Mouse (Mus musculus): ENCODE data around the gene Ildr2. TPM values are rescaled to one million over a fixed set of nuclear protein-coding genes. Genes with fewer than 3 reads are reported as not detected.

Gene Ildr2
- polyA plus RNA-seq (2015; fragmentation: Nextera tagmentation; extraction: Ambion mirVana) = 4.1 and 4.9 TPM in 2 replicates

- H3K4me3 ChIP-seq = peak within 1 kb of the TSS; percentile 72
- ATAC-seq (ENCODE audit: low FRiP score, low read depth) = peak; percentile 82
- peak within 1 kb of the TSS; percentile 83 for H3K4me2 ChIP-seq
- H3K4me1 ChIP-seq (replicated peaks) = peaks cover 26% of the 10 kb centered on the region
- no peaks in the 10 kb centered on the region for H3K36me3 ChIP-seq
- 0 out of 2 replicates have a peak, but pooled peaks cover 3% of the 10 kb centered on the region for H3K27me3 ChIP-seq
- H3K9me3 ChIP-seq = no peaks in the 10 kb centered on the region
- under 1% methylated on average over 71 of the region's 72 CpGs for WGBS
- H3K9ac ChIP-seq = peak within 1 kb of the TSS; percentile 80
- H3K27ac ChIP-seq (replicated peaks) = peak within 1 kb of the TSS; percentile 74; the same call in 1 of the 2 replicates
These were observed at the start of gene Ildr2 for GRCm38 (mm10) chr1:166253898-166254894. TSS of gene Ildr2 (plus strand) at chr1:166254139.

- Histone ChIP-seq H3K27ac (replicated peaks) (no peak overlapping the region), H3K9me3 (no peaks in the 10 kb centered on the region), H3K9ac (no peak overlapping the region), H3K36me3 (no peaks in the 10 kb centered on the region), H3K4me3 (no peak overlapping the region), H3K4me1 (replicated peaks) (no peaks in the 10 kb centered on the region), H3K4me2 (no peak overlapping the region), H3K27me3 (no peaks in the 10 kb centered on the region)
- no peak for ATAC-seq (ENCODE audit: low FRiP score, low read depth)
- WGBS = 21% methylated on average over 5 of the region's 5 CpGs
These were observed 49.8 kb upstream of the Ildr2 start for GRCm38 (mm10) chr1:166204171-166204570.

GRCm38 (mm10) chr1:166205159-166205558, 48.8 kb upstream of the Ildr2 start:
- no peak for ATAC-seq (ENCODE audit: low FRiP score, low read depth)
- 86% methylated on average over 3 of the region's 3 CpGs for whole genome bisulfite sequencing
- no peak overlapping the region for H3K4me2 ChIP-seq
- H3K4me1 ChIP-seq (replicated peaks) = no peaks in the 10 kb centered on the region
- H3K9ac ChIP-seq = no peak overlapping the region
- H3K9me3 ChIP-seq = no peaks in the 10 kb centered on the region
- H3K4me3 ChIP-seq = no peak overlapping the region
- no peak overlapping the region for H3K27ac ChIP-seq (replicated peaks)
- no peaks in the 10 kb centered on the region for H3K27me3 ChIP-seq
- no peaks in the 10 kb centered on the region for H3K36me3 ChIP-seq

GRCm38 (mm10) chr1:166209371-166209770, 44.6 kb upstream of the Ildr2 start:
- Histone ChIP-seq H3K9ac (no peak overlapping the region), H3K36me3 (no peaks in the 10 kb centered on the region), H3K4me3 (no peak overlapping the region), H3K4me2 (no peak overlapping the region), H3K4me1 (replicated peaks) (no peaks in the 10 kb centered on the region), H3K27ac (replicated peaks) (no peak overlapping the region), H3K27me3 (no peaks in the 10 kb centered on the region), H3K9me3 (no peaks in the 10 kb centered on the region)
- WGBS = 89% methylated on average over 6 of the region's 6 CpGs
- ATAC-seq (ENCODE audit: low FRiP score, low read depth) = no peak

GRCm38 (mm10) chr1:166214181-166214580, 39.8 kb upstream of the Ildr2 start:
- H3K9ac ChIP-seq = no peak overlapping the region
- H3K36me3 ChIP-seq = no peaks in the 10 kb centered on the region
- H3K4me1 ChIP-seq (replicated peaks) = no peaks in the 10 kb centered on the region
- H3K9me3 ChIP-seq = no peaks in the 10 kb centered on the region
- no peaks in the 10 kb centered on the region for H3K27me3 ChIP-seq
- no peak overlapping the region for H3K4me2 ChIP-seq
- no peak overlapping the region for H3K4me3 ChIP-seq
- no peak for ATAC-seq (ENCODE audit: low FRiP score, low read depth)
- H3K27ac ChIP-seq (replicated peaks) = no peak overlapping the region
- 84% methylated on average over 4 of the region's 4 CpGs for WGBS

- no peaks in the 10 kb centered on the region for H3K4me1 ChIP-seq (replicated peaks)
- H3K4me2 ChIP-seq = no peak within 1 kb of the TSS
- H3K9me3 ChIP-seq = peaks cover 3% of the 10 kb centered on the region; the same call in 1 of the 2 replicates
- ATAC-seq (ENCODE audit: low FRiP score, low read depth) = no peak
- no peaks in the 10 kb centered on the region for H3K36me3 ChIP-seq
- H3K4me3 ChIP-seq = no peak within 1 kb of the TSS
- H3K27me3 ChIP-seq = no peaks in the 10 kb centered on the region
- H3K9ac ChIP-seq = no peak within 1 kb of the TSS
- no peak within 1 kb of the TSS for H3K27ac ChIP-seq (replicated peaks)
- 89% methylated on average over 53 of the region's 53 CpGs for WGBS
These were observed 15.5 kb upstream of the Ildr2 start, which contains the start of gene Mael for GRCm38 (mm10) chr1:166238315-166238969. TSS of gene Mael (minus strand) at chr1:166238747.

- H3K27ac ChIP-seq (replicated peaks) = no peak overlapping the region
- H3K4me1 ChIP-seq (replicated peaks) = no peaks in the 10 kb centered on the region
- H3K4me3 ChIP-seq = no peak overlapping the region
- H3K36me3 ChIP-seq = no peaks in the 10 kb centered on the region
- H3K4me2 ChIP-seq = no peak overlapping the region
- H3K9me3 ChIP-seq = no peaks in the 10 kb centered on the region
- 70% methylated on average over 6 of the region's 6 CpGs for WGBS
- no peak overlapping the region for H3K9ac ChIP-seq
- ATAC-seq (ENCODE audit: low FRiP score, low read depth) = no peak
- no peaks in the 10 kb centered on the region for H3K27me3 ChIP-seq
These were observed 9.7 kb upstream of the Ildr2 start for GRCm38 (mm10) chr1:166244285-166244684.

GRCm38 (mm10) chr1:166255091-166255490, 1.2 kb downstream of the Ildr2 start:
- H3K4me2 ChIP-seq = peak overlapping the region; percentile 83
- peak overlapping the region; percentile 72 for H3K4me3 ChIP-seq
- H3K27ac ChIP-seq (replicated peaks) = 0 out of 2 replicates have a peak overlapping the region, but pooled peaks have one; percentile 20
- H3K9me3 ChIP-seq = no peaks in the 10 kb centered on the region
- peak; percentile 8; the same call in 1 of the 2 replicates for ATAC-seq (ENCODE audit: low FRiP score, low read depth)
- H3K9ac ChIP-seq = peak overlapping the region; percentile 80; the same call in 1 of the 2 replicates
- H3K4me1 ChIP-seq (replicated peaks) = peaks cover 33% of the 10 kb centered on the region
- 0 out of 2 replicates have a peak, but pooled peaks cover 3% of the 10 kb centered on the region for H3K27me3 ChIP-seq
- H3K36me3 ChIP-seq = no peaks in the 10 kb centered on the region
- 13% methylated on average over 8 of the region's 8 CpGs for WGBS

GRCm38 (mm10) chr1:166255651-166256050, 1.7 kb downstream of the Ildr2 start:
- peak overlapping the region; percentile 83 for H3K4me2 ChIP-seq
- peak overlapping the region; percentile 20; the same call in 1 of the 2 replicates for H3K27ac ChIP-seq (replicated peaks)
- 16% methylated on average over 2 of the region's 2 CpGs for WGBS
- H3K4me1 ChIP-seq (replicated peaks) = peaks cover 33% of the 10 kb centered on the region
- H3K27me3 ChIP-seq = 0 out of 2 replicates have a peak, but pooled peaks cover 3% of the 10 kb centered on the region
- 0 out of 2 replicates have a peak overlapping the region, but pooled peaks have one; percentile 33 for H3K9ac ChIP-seq
- no peak for ATAC-seq (ENCODE audit: low FRiP score, low read depth)
- H3K4me3 ChIP-seq = peak overlapping the region; percentile 72
- no peaks in the 10 kb centered on the region for H3K36me3 ChIP-seq
- H3K9me3 ChIP-seq = no peaks in the 10 kb centered on the region

GRCm38 (mm10) chr1:166256302-166256701, 2.4 kb downstream of the Ildr2 start:
- H3K27ac ChIP-seq (replicated peaks) = 0 out of 2 replicates have a peak overlapping the region, but pooled peaks have one; percentile 8
- H3K4me1 ChIP-seq (replicated peaks) = peaks cover 33% of the 10 kb centered on the region
- H3K4me2 ChIP-seq = peak overlapping the region; percentile 83
- H3K27me3 ChIP-seq = 0 out of 2 replicates have a peak, but pooled peaks cover 3% of the 10 kb centered on the region
- no peaks in the 10 kb centered on the region for H3K9me3 ChIP-seq
- H3K9ac ChIP-seq = peak overlapping the region; percentile 33; the same call in 1 of the 2 replicates
- H3K4me3 ChIP-seq = peak overlapping the region; percentile 72
- ATAC-seq (ENCODE audit: low FRiP score, low read depth) = 0 out of 2 replicates have a peak, but pooled peaks have one; percentile 31
- H3K36me3 ChIP-seq = no peaks in the 10 kb centered on the region
- WGBS = 7% methylated on average over 6 of the region's 6 CpGs

GRCm38 (mm10) chr1:166256898-166257297, 3.0 kb downstream of the Ildr2 start:
- H3K4me3 ChIP-seq = peak overlapping the region; percentile 72
- H3K36me3 ChIP-seq = no peaks in the 10 kb centered on the region
- 46% methylated on average over 4 of the region's 4 CpGs for WGBS
- H3K27ac ChIP-seq (replicated peaks) = no peak overlapping the region
- 0 out of 2 replicates have a peak, but pooled peaks cover 3% of the 10 kb centered on the region for H3K27me3 ChIP-seq
- no peak overlapping the region; the same call in 1 of the 2 replicates for H3K9ac ChIP-seq
- no peak for ATAC-seq (ENCODE audit: low FRiP score, low read depth)
- H3K9me3 ChIP-seq = no peaks in the 10 kb centered on the region
- peaks cover 33% of the 10 kb centered on the region for H3K4me1 ChIP-seq (replicated peaks)
- H3K4me2 ChIP-seq = peak overlapping the region; percentile 83

Data from hindbrain, embryonic 15.5 days (tissue).